Mouse (Mus musculus) ES-Bruce4 (cell line): ENCODE results near the gene Stk38. TPM values are rescaled to one million over a fixed set of nuclear protein-coding genes. Genes with fewer than 3 reads are reported as not detected.

Experiments
- H3K27ac ChIP-seq: 2 replicates; pipeline ENCODE4 v1.5.1; 2012; ENCODE audit warnings: low read length, inconsistent platforms; ENCODE audit not compliant: insufficient read depth
- H3K27me3 ChIP-seq: 2 replicates; pipeline ENCODE4 v1.6.1; 2012; ENCODE audit warnings: mild to moderate bottlenecking, low read length, inconsistent platforms; ENCODE audit not compliant: control insufficient read depth, poor library complexity, insufficient read depth, severe bottlenecking
- H3K36me3 ChIP-seq: 2 replicates; pipeline ENCODE4 v1.6.1; 2012; ENCODE audit warnings: inconsistent platforms, mild to moderate bottlenecking, low read length, moderate library complexity; ENCODE audit not compliant: control insufficient read depth, poor library complexity, insufficient read depth, severe bottlenecking
- H3K4me1 ChIP-seq: one replicate; pipeline ENCODE4 v1.8.1; 2011; ENCODE audit warnings: low read length; ENCODE audit not compliant: control insufficient read depth, insufficient read depth
- H3K4me3 ChIP-seq: 2 replicates; pipeline ENCODE4 v1.5.1; 2011; ENCODE audit warnings: low read depth, mild to moderate bottlenecking, low read length
- H3K9ac ChIP-seq: 2 replicates; pipeline ENCODE4 v1.6.1; 2012; ENCODE audit warnings: low read depth, mild to moderate bottlenecking, inconsistent platforms; ENCODE audit not compliant: poor library complexity, severe bottlenecking
- H3K9me3 ChIP-seq: replicated peaks from 2 replicates; pipeline ENCODE4 v1.6.1; 2012; ENCODE audit warnings: mild to moderate bottlenecking, low read length, inconsistent platforms; ENCODE audit not compliant: control insufficient read depth, poor library complexity, insufficient read depth, severe bottlenecking
- CTCF ChIP-seq: IDR thresholded peaks from one replicate; pipeline ENCODE4 v1.8.1; 2011; ENCODE audit warnings: low read depth, low read length
- EP300 ChIP-seq: IDR thresholded peaks from 2 replicates; pipeline ENCODE4 v1.6.1; 2011; ENCODE audit warnings: low read depth, low read length; ENCODE audit not compliant: insufficient read depth
- POLR2A ChIP-seq: IDR thresholded peaks from one replicate; pipeline ENCODE4 v1.8.1; 2011; ENCODE audit warnings: low read length; ENCODE audit not compliant: insufficient read depth
- polyA plus RNA-seq: library from polyadenylated mRNA; stranded (reverse); fragments of >200 nt; gene quantifications from 2 replicates; pipeline ENCODE4 v1.2.4, GENCODE M21; 2011; ENCODE audit warnings: low read depth; ENCODE audit not compliant: missing spikeins, insufficient read depth, insufficient read length

Stk38 gene
- polyA plus RNA-seq: 171 TPM in 2 replicates

DNA sequence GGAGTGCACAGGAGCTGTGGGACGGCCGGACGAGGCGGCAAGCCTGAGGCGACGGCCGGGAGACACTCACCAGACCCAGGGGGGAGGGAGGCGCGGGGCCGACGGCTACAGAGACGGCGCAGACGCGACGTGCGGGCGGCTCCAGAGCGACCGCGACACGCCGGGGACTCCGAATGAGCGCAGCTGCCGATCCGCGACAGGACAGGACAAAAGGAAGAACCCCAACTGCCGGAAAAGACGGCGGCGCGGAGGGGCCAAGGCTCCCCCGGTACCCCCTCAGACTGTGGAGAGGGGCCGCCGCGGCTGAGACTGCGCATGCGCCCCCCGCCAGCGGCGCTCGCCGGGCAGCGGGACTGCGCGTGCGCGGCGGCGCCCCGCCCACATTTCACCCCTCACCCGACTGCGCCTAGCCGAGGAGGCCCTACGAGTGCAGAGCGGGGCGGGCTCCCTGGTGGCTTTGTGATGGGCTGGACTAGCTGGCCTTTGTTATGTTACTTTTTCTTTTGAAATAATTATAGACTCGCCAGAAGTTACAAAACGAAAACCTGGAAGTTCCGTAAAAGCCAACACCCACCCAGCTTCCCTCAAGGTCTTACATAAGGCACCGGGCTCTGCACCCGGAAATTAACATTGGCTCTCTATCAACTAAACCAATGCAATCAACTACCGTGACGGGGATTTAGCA, at the start of gene Stk38:
TSS of gene Stk38 (minus strand) at position 355 of the 685 bp plus-strand sequence.
- Histone ChIP-seq H3K9ac (peak within 1 kb of the TSS; percentile 96), H3K4me1 (peaks cover 2% of the 10 kb centered on the region), H3K27me3 (no peaks in the 10 kb centered on the region), H3K36me3 (peaks cover 7% of the 10 kb centered on the region), H3K27ac (peak within 1 kb of the TSS; percentile 100), H3K9me3 (no peaks in the 10 kb centered on the region), H3K4me3 (peak within 1 kb of the TSS; percentile 98)
- TF ChIP-seq POLR2A: no peak
- peak; percentile 87 for TF ChIP-seq EP300

- H3K9ac ChIP-seq: no peak overlapping the region
- TF ChIP-seq POLR2A (no peak), CTCF (no peak), EP300 (no peak)
- H3K27ac ChIP-seq: 0 out of 2 replicates have a peak overlapping the region, but pooled peaks have one; percentile 12
- no peak overlapping the region for H3K4me3 ChIP-seq
- no peaks in the 10 kb centered on the region for H3K36me3 ChIP-seq
- no peaks in the 10 kb centered on the region for H3K9me3 ChIP-seq
- H3K27me3 ChIP-seq: no peaks in the 10 kb centered on the region
- peaks cover 7% of the 10 kb centered on the region for H3K4me1 ChIP-seq
These were observed 49.6 kb upstream of the Stk38 start for GRCm38 (mm10) chr17:29057361-29057890.

DNA sequence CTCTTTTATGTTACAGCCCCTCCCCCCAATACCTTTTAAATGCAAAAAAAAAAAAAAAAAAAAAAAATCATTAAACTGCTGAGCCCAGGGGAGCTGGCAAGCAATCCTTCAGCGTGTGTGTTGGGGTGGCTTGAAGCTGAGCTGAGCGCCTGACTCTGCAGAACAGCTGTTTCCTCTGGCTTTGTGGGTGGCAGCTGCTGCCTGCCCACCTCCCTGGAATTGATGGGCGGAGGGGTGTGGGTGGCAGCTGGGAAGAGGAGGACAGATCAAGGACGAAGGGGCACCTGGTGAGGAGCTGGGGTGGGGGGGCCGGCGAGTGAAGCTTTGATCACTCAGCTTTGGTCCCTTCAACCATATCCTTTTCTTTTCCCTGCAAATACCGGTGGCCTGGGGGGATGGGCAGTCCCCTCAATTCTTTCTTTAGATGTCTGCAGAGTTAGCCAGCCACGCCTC, 48.9 kb upstream of the Stk38 start:
- TF ChIP-seq CTCF (no peak), POLR2A (no peak), EP300 (peak; percentile 82; the same call in 1 of the 2 replicates)
- H3K9me3 ChIP-seq: no peaks in the 10 kb centered on the region
- H3K4me1 ChIP-seq: peaks cover 7% of the 10 kb centered on the region
- H3K9ac ChIP-seq: no peak overlapping the region
- H3K36me3 ChIP-seq: no peaks in the 10 kb centered on the region
- H3K27me3 ChIP-seq: no peaks in the 10 kb centered on the region
- H3K4me3 ChIP-seq: no peak overlapping the region
- H3K27ac ChIP-seq: 0 out of 2 replicates have a peak overlapping the region, but pooled peaks have one; percentile 12

DNA sequence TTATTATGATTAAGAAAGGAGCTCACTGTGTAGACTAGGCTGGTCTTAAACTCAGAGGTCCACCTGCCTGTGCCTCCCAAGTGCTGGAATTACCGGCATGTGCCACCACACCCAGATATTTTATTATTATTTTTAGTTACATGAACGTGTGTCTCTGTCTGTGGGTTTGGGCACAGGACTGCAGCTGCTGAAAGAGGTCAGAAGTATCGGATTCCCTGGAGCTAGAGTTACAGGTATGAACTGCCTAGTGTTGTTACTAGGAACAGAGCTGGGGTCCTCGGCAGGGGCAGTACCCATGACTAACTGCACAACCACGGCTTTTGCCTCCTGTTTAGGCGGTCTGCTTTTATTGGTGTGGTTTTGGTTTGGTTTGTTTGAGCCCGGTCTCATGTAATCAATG, 48.4 kb upstream of the Stk38 start:
- Histone ChIP-seq H3K36me3 (no peaks in the 10 kb centered on the region), H3K27ac (no peak overlapping the region), H3K9me3 (no peaks in the 10 kb centered on the region), H3K27me3 (no peaks in the 10 kb centered on the region), H3K9ac (no peak overlapping the region), H3K4me1 (peaks cover 7% of the 10 kb centered on the region), H3K4me3 (no peak overlapping the region)
- no peak for TF ChIP-seq CTCF
- no peak for TF ChIP-seq POLR2A
- TF ChIP-seq EP300: no peak

- Histone ChIP-seq H3K36me3 (no peaks in the 10 kb centered on the region), H3K4me3 (no peak overlapping the region), H3K9me3 (no peaks in the 10 kb centered on the region), H3K9ac (no peak overlapping the region), H3K27ac (no peak overlapping the region), H3K4me1 (peaks cover 7% of the 10 kb centered on the region), H3K27me3 (no peaks in the 10 kb centered on the region)
- TF ChIP-seq EP300 (no peak), CTCF (no peak), POLR2A (no peak)
These were observed 47.8 kb upstream of the Stk38 start for GRCm38 (mm10) chr17:29055586-29055985.

- H3K27me3 ChIP-seq: no peaks in the 10 kb centered on the region
- H3K9me3 ChIP-seq: no peaks in the 10 kb centered on the region
- no peak overlapping the region for H3K27ac ChIP-seq
- H3K36me3 ChIP-seq: no peaks in the 10 kb centered on the region
- H3K4me1 ChIP-seq: peaks cover 7% of the 10 kb centered on the region
- no peak for TF ChIP-seq POLR2A
- no peak for TF ChIP-seq EP300
- no peak for TF ChIP-seq CTCF
- no peak overlapping the region for H3K4me3 ChIP-seq
- H3K9ac ChIP-seq: no peak overlapping the region
These were observed 46.6 kb upstream of the Stk38 start for GRCm38 (mm10) chr17:29054429-29054828.
